In the genomic region with DNA sequence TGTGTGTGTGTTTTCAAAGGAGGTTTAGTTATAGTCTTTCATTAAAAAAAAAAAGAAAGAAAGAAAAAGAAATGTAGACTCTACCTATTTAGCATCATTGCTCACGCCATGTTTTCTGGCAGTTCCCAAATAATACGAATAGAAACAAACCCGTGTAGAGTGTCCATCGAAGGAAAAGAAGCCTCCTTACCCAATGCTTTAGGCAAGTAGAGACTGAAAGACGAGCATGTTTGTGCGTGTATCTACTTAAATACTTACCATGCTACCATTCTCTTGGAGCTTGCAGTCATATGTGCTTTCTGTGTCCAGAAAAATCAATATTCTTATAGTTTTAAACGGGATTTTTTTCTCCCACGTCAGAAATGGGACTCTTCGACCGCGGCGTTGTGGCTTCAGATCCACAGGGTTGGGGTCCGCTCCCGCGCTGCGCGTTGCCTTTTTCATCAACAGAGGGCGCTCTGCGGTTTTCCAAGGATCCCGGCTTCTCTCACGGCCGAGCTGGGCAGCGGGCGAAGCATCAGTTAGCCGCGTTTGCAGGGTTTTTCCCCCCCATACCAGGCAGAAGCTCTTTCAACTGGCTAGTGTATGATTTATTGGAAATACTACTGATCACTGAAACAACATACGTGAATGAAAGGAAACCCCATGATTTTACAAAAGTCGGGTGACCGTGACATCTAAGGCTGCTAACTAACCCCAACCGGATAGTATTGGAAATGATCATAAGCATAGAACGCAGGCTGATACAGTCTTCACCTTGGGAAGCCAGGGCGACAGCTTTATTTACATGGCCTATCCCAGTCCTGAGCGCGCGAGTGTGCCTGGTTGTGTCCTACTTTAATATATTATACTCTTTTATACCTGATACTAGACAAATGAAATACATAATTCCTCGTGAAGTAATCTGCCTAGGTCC, we compare ENCODE assay signal across 8 mouse cellular contexts.
DNase-seq lines count a peak whose midpoint lies in the region; ATAC-seq and TF ChIP-seq lines count a peak whose summit lies in the region.

No protein-coding gene starts in this region.

- H3K4me3 ChIP-seq in embryonic facial prominence, embryonic 12.5 days = peak overlapping the region; percentile 9; the same call in 1 of the 2 replicates
- peak overlapping the region; percentile 13 for H3K4me3 ChIP-seq in heart, postnatal 0 days (ENCODE audit: low read depth, low read length)
- H3K4me3 ChIP-seq in liver, embryonic 14.5 days (ENCODE audit: insufficient read depth in 1 of 2, low read depth in 2 of 2, low read length in 2 of 2) = no peak overlapping the region
- peak overlapping the region; percentile 2; the same call in 1 of the 2 replicates for H3K4me3 ChIP-seq in neural tube, embryonic 13.5 days

- 10% methylated on average over 36 of the region's 36 CpGs for WGBS in embryonic facial prominence, embryonic 12.5 days
- 10% methylated on average over 36 of the region's 36 CpGs for WGBS in heart, postnatal 0 days
- WGBS in liver, embryonic 14.5 days (ENCODE audit: insufficient replicate concordance) = 9% methylated on average over 36 of the region's 36 CpGs
- 13% methylated on average over 36 of the region's 36 CpGs for WGBS in neural tube, embryonic 13.5 days

- no peak for TF ChIP-seq EP300 in heart, postnatal 0 days (IDR thresholded peaks at IDR 0.05; ENCODE audit: low read depth)
- TF ChIP-seq EP300 in liver, embryonic 14.5 days (IDR thresholded peaks at IDR 0.05; ENCODE audit: low read depth) = no peak

- no peaks in the 10 kb centered on the region for H3K36me3 ChIP-seq in embryonic facial prominence, embryonic 12.5 days
- H3K36me3 ChIP-seq in heart, postnatal 0 days (replicated peaks; ENCODE audit: control insufficient read depth, insufficient read depth, low read length) = no peaks in the 10 kb centered on the region
- no peaks in the 10 kb centered on the region for H3K36me3 ChIP-seq in liver, embryonic 14.5 days (replicated peaks; ENCODE audit: control insufficient read depth, insufficient read depth, low read depth)
- no peaks in the 10 kb centered on the region for H3K36me3 ChIP-seq in neural tube, embryonic 13.5 days

- H3K9ac ChIP-seq in embryonic facial prominence, embryonic 12.5 days = no peak overlapping the region
- no peak overlapping the region for H3K9ac ChIP-seq in heart, postnatal 0 days (replicated peaks; ENCODE audit: low read depth, low read length)
- no peak overlapping the region for H3K9ac ChIP-seq in liver, embryonic 14.5 days (replicated peaks)
- H3K9ac ChIP-seq in neural tube, embryonic 13.5 days = no peak overlapping the region

- H3K27me3 ChIP-seq in embryonic facial prominence, embryonic 12.5 days = peaks cover 22% of the 10 kb centered on the region; the same call in 1 of the 2 replicates
- H3K27me3 ChIP-seq in heart, postnatal 0 days (ENCODE audit: control insufficient read depth, insufficient read depth, low read length) = peaks cover 32% of the 10 kb centered on the region
- H3K27me3 ChIP-seq in liver, embryonic 14.5 days (ENCODE audit: control insufficient read depth, insufficient read depth, low read length) = peaks cover 5% of the 10 kb centered on the region; the same call in 1 of the 2 replicates
- H3K27me3 ChIP-seq in neural tube, embryonic 13.5 days = peaks cover 85% of the 10 kb centered on the region

- DNase-seq in B cell, adult 2 months = peak; percentile 9 to 16
- peak; percentile 57 for DNase-seq in adrenal gland, postnatal 25 days
- peak; percentile 50 for DNase-seq in heart, postnatal 0 days (ENCODE audit: low spot score)
- peak; percentile 12 to 74 for DNase-seq in kidney, postnatal 36 days
- DNase-seq in liver, embryonic 14.5 days (ENCODE audit: low read depth in 3 of 3, low spot score in 3 of 3) = no peak
- DNase-seq in thymus, postnatal 25 days = peak; percentile 59

- peak overlapping the region; percentile 39 for H3K4me2 ChIP-seq in embryonic facial prominence, embryonic 12.5 days (replicated peaks)
- H3K4me2 ChIP-seq in heart, postnatal 0 days (ENCODE audit: low read depth, low read length) = peak overlapping the region; percentile 43
- peak overlapping the region; percentile 20 for H3K4me2 ChIP-seq in liver, embryonic 14.5 days (ENCODE audit: low read depth)
- peak overlapping the region; percentile 39 for H3K4me2 ChIP-seq in neural tube, embryonic 13.5 days

- H3K9me3 ChIP-seq in embryonic facial prominence, embryonic 12.5 days = no peaks in the 10 kb centered on the region
- no peaks in the 10 kb centered on the region for H3K9me3 ChIP-seq in heart, postnatal 0 days (replicated peaks; ENCODE audit: control insufficient read depth, low read length)
- no peaks in the 10 kb centered on the region for H3K9me3 ChIP-seq in liver, embryonic 14.5 days (ENCODE audit: control insufficient read depth, low read length)
- no peaks in the 10 kb centered on the region for H3K9me3 ChIP-seq in neural tube, embryonic 13.5 days

- ATAC-seq in embryonic facial prominence, embryonic 12.5 days (ENCODE audit: insufficient number of reproducible peaks, insufficient read depth, low FRiP score, low TSS enrichment) = peak; percentile 74; the same call in 1 of the 2 replicates
- no peak for ATAC-seq in heart, postnatal 0 days (ENCODE audit: insufficient read depth, low read depth)
- ATAC-seq in liver, embryonic 14.5 days (ENCODE audit: insufficient read depth) = no peak
- ATAC-seq in neural tube, embryonic 13.5 days (ENCODE audit: low read depth) = peak; percentile 95

- H3K27ac ChIP-seq in embryonic facial prominence, embryonic 12.5 days = no peak overlapping the region
- H3K27ac ChIP-seq in heart, postnatal 0 days (ENCODE audit: low read depth) = no peak overlapping the region
- no peak overlapping the region for H3K27ac ChIP-seq in liver, embryonic 14.5 days
- H3K27ac ChIP-seq in neural tube, embryonic 13.5 days (replicated peaks) = no peak overlapping the region

- TF ChIP-seq CTCF in heart, postnatal 0 days (IDR thresholded peaks at IDR 0.05; ENCODE audit: low read depth) = peak; percentile 67
- TF ChIP-seq CTCF in liver, embryonic 14.5 days (IDR thresholded peaks at IDR 0.05; ENCODE audit: low read depth) = peak; percentile 73

- 0 out of 2 replicates have a peak, but pooled peaks cover 2% of the 10 kb centered on the region for H3K4me1 ChIP-seq in embryonic facial prominence, embryonic 12.5 days
- H3K4me1 ChIP-seq in heart, postnatal 0 days (ENCODE audit: control insufficient read depth, insufficient read depth) = no peaks in the 10 kb centered on the region
- H3K4me1 ChIP-seq in liver, embryonic 14.5 days (replicated peaks; ENCODE audit: control insufficient read depth in 2 of 2, insufficient read depth in 2 of 2, low read length in 1 of 2) = no peaks in the 10 kb centered on the region
- no peaks in the 10 kb centered on the region for H3K4me1 ChIP-seq in neural tube, embryonic 13.5 days (replicated peaks)

Comparison
In these comparisons a context has a peak if more than half of its experiments do, and no peak if none do; other contexts are left out.
1. DNase-seq: peak in B cell, adult 2 months (2 of 2), adrenal gland, postnatal 25 days (single experiment), heart, postnatal 0 days (single experiment), kidney, postnatal 36 days (2 of 2) and thymus, postnatal 25 days (single experiment); none in liver, embryonic 14.5 days (0 of 3).
2. ATAC-seq: peak in embryonic facial prominence, embryonic 12.5 days (single experiment) and neural tube, embryonic 13.5 days (single experiment); none in heart, postnatal 0 days (single experiment) and liver, embryonic 14.5 days (single experiment).
3. H3K4me3 ChIP-seq: peak in embryonic facial prominence, embryonic 12.5 days (single experiment), heart, postnatal 0 days (single experiment) and neural tube, embryonic 13.5 days (single experiment); none in liver, embryonic 14.5 days (0 of 2).
4. Peak in every context shown above with its lines, with median percentiles within 50 percentile points of each other: H3K4me2 ChIP-seq.